Mouse (Mus musculus): Measurements from ENCODE around the gene Arhgef7.

DNA sequence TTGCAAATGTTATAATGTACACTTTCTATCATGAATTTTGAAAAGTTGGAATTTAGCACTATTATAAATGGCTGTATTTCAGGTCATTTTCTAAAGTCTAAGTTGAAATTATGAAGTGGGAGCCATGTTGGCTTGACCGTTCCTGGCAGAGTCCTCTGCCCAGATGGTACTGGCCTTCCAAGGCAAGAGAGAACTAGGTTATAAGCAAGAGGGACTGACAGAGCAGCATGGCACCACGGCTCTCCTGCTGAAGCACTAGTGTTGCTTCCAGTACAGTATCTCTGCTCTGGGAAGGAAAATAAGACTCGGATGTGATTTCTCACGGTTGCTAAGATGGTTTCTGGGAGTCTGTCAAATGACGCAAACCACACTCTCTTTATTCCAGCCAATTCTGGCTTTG lies 34.5 kb downstream of the Arhgef7 start:
- TF ChIP-seq EP300 (IDR thresholded peaks at IDR 0.05; ENCODE audit: low read depth) (no peak), CTCF (IDR thresholded peaks at IDR 0.05; ENCODE audit: low read depth) (no peak)
